Mouse (Mus musculus) activated CD4-positive, CD25-positive, alpha-beta regulatory T cell (primary cell): ENCODE data around the gene Mcam. TPM values are rescaled to one million over a fixed set of nuclear protein-coding genes. Genes with fewer than 3 reads are reported as not detected.

Experiments used
- polyA plus RNA-seq, 2 experiments: library from polyadenylated mRNA; unstranded; fragments of 100-300 nt; shearing (Covaris generic); gene quantifications; one replicate each; pipeline ENCODE4 v1.2.1; 2017

The Mcam gene
- polyA plus RNA-seq, result under 1 TPM; 0.25 to 0.42 TPM

GRCm38 (mm10) chr9:44134101-44134850, at the start of gene Mcam:
TSS of gene Mcam (plus strand) at chr9:44134469.

GRCm38 (mm10) chr9:44101490-44101889, 32.8 kb upstream of the Mcam start, which contains the start of gene Mfrp:
TSS of gene Mfrp (plus strand) at chr9:44101729.

GRCm38 (mm10) chr9:44107110-44107509, 27.2 kb upstream of the Mcam start, which contains the start of gene C1qtnf5:
TSS of gene C1qtnf5 (plus strand) at chr9:44107245.

GRCm38 (mm10) chr9:44113105-44113789, 21.0 kb upstream of the Mcam start, which contains the start of the genes Gm49380 and Rnf26:
TSS of gene Gm49380 (minus strand) at chr9:44113500.
TSS of gene Rnf26 (minus strand) at chr9:44113517.

Other genes starting within 250 kb of the Mcam start
- gene Thy1, start 91.1 kb upstream of the Mcam start, polyA plus RNA-seq, result 100 to 1,000 TPM; 123 to 131 TPM
- 1 to 10 TPM; 1.2 to 5.7 TPM for gene Usp2, start 67.4 kb upstream of the Mcam start, polyA plus RNA-seq
- not detected for gene Mfrp, start 32.7 kb upstream of the Mcam start, polyA plus RNA-seq
- gene C1qtnf5, start 27.2 kb upstream of the Mcam start, polyA plus RNA-seq, result not detected
- gene Gm49380, start 21.0 kb upstream of the Mcam start, polyA plus RNA-seq, result not detected
- gene Rnf26, start 21.0 kb upstream of the Mcam start, polyA plus RNA-seq, result 10 to 100 TPM; 26.3 to 30.5 TPM
- 10 to 100 TPM; 34.0 to 44.8 TPM for gene Cbl, start 99.6 kb downstream of the Mcam start, polyA plus RNA-seq
- not detected for gene Ccdc153, start 106.2 kb downstream of the Mcam start, polyA plus RNA-seq
- gene Pdzd3, start 117.0 kb downstream of the Mcam start, polyA plus RNA-seq, result under 1 TPM in 1 of 2 experiments, not detected in 1; 0.29 TPM
- gene Nlrx1, start 134.1 kb downstream of the Mcam start, polyA plus RNA-seq, result 10 to 100 TPM in 1 of 2 experiments, 1 to 10 TPM in 1; 4.7 to 19.8 TPM
- gene Abcg4, start 154.1 kb downstream of the Mcam start, polyA plus RNA-seq, result under 1 TPM; 0.23 to 0.47 TPM
- gene Hinfp, start 171.2 kb downstream of the Mcam start, polyA plus RNA-seq, result 10 to 100 TPM; 19.1 to 24.3 TPM
- 10 to 100 TPM; 11.9 to 17.2 TPM for gene C2cd2l, start 185.8 kb downstream of the Mcam start, polyA plus RNA-seq
- gene Dpagt1, start 191.6 kb downstream of the Mcam start, polyA plus RNA-seq, result 10 to 100 TPM; 21.2 to 25.6 TPM
- gene H2afx, start 200.2 kb downstream of the Mcam start, polyA plus RNA-seq, result 10 to 100 TPM; 91.6 to 95.0 TPM
- gene Hmbs, start 209.8 kb downstream of the Mcam start, polyA plus RNA-seq, result 10 to 100 TPM; 49.9 to 72.7 TPM
- 10 to 100 TPM; 42.5 to 45.4 TPM for gene Vps11, start 227.2 kb downstream of the Mcam start, polyA plus RNA-seq
- 10 to 100 TPM in 1 of 2 experiments, 1 to 10 TPM in 1; 8.6 to 14.9 TPM for gene Hyou1, start 245.0 kb downstream of the Mcam start, polyA plus RNA-seq